Mouse (Mus musculus) forebrain, embryonic 16.5 days (tissue): ENCODE data around the gene Crebrf. TPM values are rescaled to one million over a fixed set of nuclear protein-coding genes. Genes with fewer than 3 reads are reported as not detected.
A peak's percentile ranks its signal among the peaks of the same experiment; 100 is the strongest.

Experiments used
- ATAC-seq: fragments of 200-750 bp; cut with Nextera tagmentation; 2 replicates; pipeline ENCODE4 v1.8.0; 2017; ENCODE audit warnings: mild to moderate bottlenecking, moderate library complexity
- H3K27ac ChIP-seq: fragments of 300-500 bp; sonication (generic); 2 replicates; pipeline ENCODE4 v1.5.1; 2014; ENCODE audit warnings: low read length, control low read depth
- H3K27me3 ChIP-seq: fragments of 300-500 bp; sonication (generic); replicated peaks from 2 replicates; pipeline ENCODE4 v1.6.1; 2014; ENCODE audit warnings: low read length; ENCODE audit not compliant: control insufficient read depth, insufficient read depth
- H3K36me3 ChIP-seq: fragments of 300-500 bp; sonication (generic); 2 replicates; pipeline ENCODE4 v1.6.1; 2014; ENCODE audit not compliant: control insufficient read depth, insufficient read depth
- H3K4me1 ChIP-seq: fragments of 300-500 bp; sonication (generic); replicated peaks from 2 replicates; pipeline ENCODE4 v1.6.1; 2014; ENCODE audit warnings: low read length; ENCODE audit not compliant: control insufficient read depth, insufficient read depth
- H3K4me2 ChIP-seq: fragments of 300-500 bp; sonication (generic); 2 replicates; pipeline ENCODE4 v1.6.1; 2014; ENCODE audit warnings: mild to moderate bottlenecking, low read length, control low read depth
- H3K4me3 ChIP-seq: fragments of 300-500 bp; sonication (generic); replicated peaks from 2 replicates; pipeline ENCODE4 v1.5.1; 2014; ENCODE audit warnings: mild to moderate bottlenecking, low read length, control low read depth
- H3K9ac ChIP-seq: fragments of 300-500 bp; sonication (generic); replicated peaks from 2 replicates; pipeline ENCODE4 v1.6.1; 2014; ENCODE audit warnings: low read depth, low read length, control low read depth
- H3K9me3 ChIP-seq: fragments of 300-500 bp; sonication (generic); 2 replicates; pipeline ENCODE4 v1.6.1; 2016; ENCODE audit warnings: low read length; ENCODE audit not compliant: control insufficient read depth
- whole genome bisulfite sequencing: fragments of 180-500 bp; shearing (Covaris S2); extraction: QIAGEN DNeasy Blood & Tissue Kit; methylation state at CpG from one replicate; pipeline ENCODE4 v1.1.7; 2014; 5-methylcytosine and 5-hydroxymethylcytosine counted together
- polyA plus RNA-seq: library from polyadenylated mRNA; unstranded; fragments of >200 nt; fragmentation: Nextera tagmentation; extraction: Ambion mirVana; gene quantifications from 2 replicates; pipeline ENCODE4 v1.2.1, GENCODE M21; 2015

Crebrf gene
- polyA plus RNA-seq, 1 experiment from 2014 or later: 11.9 TPM

- no peak overlapping the region for H3K4me2 ChIP-seq
- H3K4me1 ChIP-seq: peaks cover 25% of the 10 kb centered on the region
- WGBS: 34% methylated on average over 8 of the region's 8 CpGs
- H3K9me3 ChIP-seq: no peaks in the 10 kb centered on the region
- no peak overlapping the region for H3K9ac ChIP-seq
- no peak overlapping the region for H3K4me3 ChIP-seq
- H3K36me3 ChIP-seq: peaks cover 3% of the 10 kb centered on the region; the same call in 1 of the 2 replicates
- peak; percentile 78 for ATAC-seq
- H3K27ac ChIP-seq: peak overlapping the region; percentile 79
- H3K27me3 ChIP-seq: no peaks in the 10 kb centered on the region
These were observed 26.4 kb upstream of the Crebrf start for GRCm38 (mm10) chr17:26688795-26689735.

DNA sequence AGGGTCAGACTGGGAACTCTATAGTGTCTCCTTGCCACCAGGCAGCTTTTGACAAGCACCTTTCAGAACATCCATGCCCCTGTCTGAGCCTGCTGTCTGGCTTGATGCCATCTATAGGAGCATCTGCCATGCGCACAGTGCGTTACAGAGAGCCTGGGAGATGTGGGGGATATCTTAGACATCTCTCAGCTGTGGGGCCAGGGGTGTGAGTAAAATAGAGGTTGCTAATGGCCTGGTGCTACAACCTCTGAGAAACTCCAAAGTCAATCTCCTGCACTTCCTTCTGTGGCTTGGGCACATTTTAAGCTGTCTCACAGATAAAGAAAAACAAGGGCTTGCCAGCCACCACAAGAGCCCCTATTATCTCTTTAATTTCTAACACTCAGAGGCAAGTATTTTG, 25.6 kb upstream of the Crebrf start:
- 42% methylated on average over 2 of the region's 2 CpGs for WGBS
- H3K27ac ChIP-seq: peak overlapping the region; percentile 79
- H3K9me3 ChIP-seq: no peaks in the 10 kb centered on the region
- H3K9ac ChIP-seq: peak overlapping the region; percentile 6; the same call in 1 of the 2 replicates
- peaks cover 30% of the 10 kb centered on the region for H3K4me1 ChIP-seq
- H3K36me3 ChIP-seq: no peaks in the 10 kb centered on the region
- ATAC-seq: 0 out of 2 replicates have a peak, but pooled peaks have one; percentile 9
- no peaks in the 10 kb centered on the region for H3K27me3 ChIP-seq
- H3K4me2 ChIP-seq: no peak overlapping the region
- H3K4me3 ChIP-seq: no peak overlapping the region

GRCm38 (mm10) chr17:26690236-26690635, 25.2 kb upstream of the Crebrf start:
- peaks cover 30% of the 10 kb centered on the region for H3K4me1 ChIP-seq
- 65% methylated on average over 5 of the region's 5 CpGs for WGBS
- H3K9ac ChIP-seq: 0 out of 2 replicates have a peak overlapping the region, but pooled peaks have one; percentile 6

DNA sequence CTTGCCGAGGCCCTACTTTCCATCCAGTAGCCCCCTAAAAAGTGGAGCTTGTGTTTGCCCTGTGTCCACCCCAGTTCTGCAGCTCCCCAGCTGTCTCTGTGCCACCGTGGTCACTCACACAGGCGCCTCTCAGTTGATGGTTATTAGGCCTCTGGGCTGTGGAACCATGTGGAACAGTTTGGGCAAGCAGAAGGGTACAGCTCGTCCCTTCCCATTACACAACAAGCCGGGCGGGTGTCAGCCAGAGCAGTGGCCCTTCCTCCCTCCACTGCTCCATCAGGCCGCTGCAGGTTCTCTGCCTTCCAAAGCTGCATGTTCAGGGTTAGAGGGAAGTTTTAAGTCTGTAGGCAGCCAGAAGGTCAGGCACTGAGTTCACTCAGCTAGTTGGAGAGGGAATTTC, 24.3 kb upstream of the Crebrf start:
- Histone ChIP-seq H3K27me3 (no peaks in the 10 kb centered on the region), H3K27ac (no peak overlapping the region), H3K9ac (no peak overlapping the region), H3K4me3 (no peak overlapping the region), H3K4me2 (no peak overlapping the region), H3K4me1 (peaks cover 30% of the 10 kb centered on the region), H3K36me3 (0 out of 2 replicates have a peak, but pooled peaks cover 2% of the 10 kb centered on the region), H3K9me3 (no peaks in the 10 kb centered on the region)
- 90% methylated on average over 7 of the region's 7 CpGs for WGBS
- no peak for ATAC-seq

More at GRCm38 (mm10) chr17:26690236-26690635, 25.2 kb upstream of the Crebrf start:
- Histone ChIP-seq H3K27ac (peak overlapping the region; percentile 79; the same call in 1 of the 2 replicates), H3K4me3 (no peak overlapping the region), H3K36me3 (no peaks in the 10 kb centered on the region), H3K4me2 (no peak overlapping the region), H3K27me3 (no peaks in the 10 kb centered on the region), H3K9me3 (no peaks in the 10 kb centered on the region)
- ATAC-seq: no peak

DNA sequence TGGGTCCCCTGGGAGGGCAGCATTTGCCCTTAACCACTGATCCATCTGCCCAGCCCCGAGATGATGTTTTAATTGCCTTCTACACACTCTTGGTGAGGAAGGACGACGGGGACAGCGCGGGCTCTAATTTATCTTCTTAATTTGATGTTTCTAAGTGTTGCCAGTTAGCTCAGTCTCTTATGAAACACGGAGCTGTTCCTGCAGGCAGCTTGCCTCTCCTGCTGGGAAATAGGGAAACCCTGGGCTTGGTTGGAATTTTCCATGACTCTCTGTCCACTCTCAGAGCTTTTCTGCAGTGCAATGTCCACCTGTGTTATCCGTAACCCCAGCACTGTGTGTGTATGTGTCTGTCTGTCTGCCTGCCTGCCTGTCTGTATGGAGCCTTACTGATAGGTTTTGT, 22.0 kb upstream of the Crebrf start:
- Histone ChIP-seq H3K36me3 (peaks cover 5% of the 10 kb centered on the region; the same call in 1 of the 2 replicates), H3K9ac (no peak overlapping the region), H3K4me2 (no peak overlapping the region), H3K4me3 (no peak overlapping the region), H3K27ac (no peak overlapping the region), H3K27me3 (no peaks in the 10 kb centered on the region), H3K9me3 (no peaks in the 10 kb centered on the region), H3K4me1 (peaks cover 28% of the 10 kb centered on the region)
- WGBS: 72% methylated on average over 7 of the region's 7 CpGs
- ATAC-seq: no peak

DNA sequence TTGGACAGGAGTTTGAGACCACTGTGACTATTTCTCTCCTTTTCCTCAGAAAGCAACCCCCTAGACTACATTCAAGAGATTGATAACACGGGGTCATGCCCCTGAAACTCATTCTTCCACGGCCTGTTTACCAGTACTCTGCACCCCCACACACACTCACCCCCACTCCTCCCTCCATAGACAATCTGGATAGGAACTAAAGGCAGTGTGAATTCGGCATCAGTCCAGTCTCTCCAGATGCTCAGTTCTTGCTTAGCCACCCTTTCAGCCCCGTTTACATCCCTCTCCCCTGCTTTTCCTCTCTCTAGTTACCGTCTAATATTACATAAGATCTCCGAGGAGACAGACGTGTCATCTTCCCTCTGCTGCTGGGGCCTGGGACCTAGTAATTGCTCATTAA, 21.3 kb upstream of the Crebrf start:
- H3K9ac ChIP-seq: no peak overlapping the region
- peaks cover 8% of the 10 kb centered on the region for H3K36me3 ChIP-seq
- peaks cover 20% of the 10 kb centered on the region for H3K4me1 ChIP-seq
- no peaks in the 10 kb centered on the region for H3K27me3 ChIP-seq
- H3K4me3 ChIP-seq: no peak overlapping the region
- 41% methylated on average over 7 of the region's 7 CpGs for WGBS
- no peak overlapping the region for H3K4me2 ChIP-seq
- no peaks in the 10 kb centered on the region for H3K9me3 ChIP-seq
- H3K27ac ChIP-seq: peak overlapping the region; percentile 14; the same call in 1 of the 2 replicates
- ATAC-seq: no peak

GRCm38 (mm10) chr17:26695193-26695592, 20.3 kb upstream of the Crebrf start:
- Histone ChIP-seq H3K4me3 (no peak overlapping the region), H3K4me1 (peaks cover 10% of the 10 kb centered on the region), H3K9ac (no peak overlapping the region), H3K9me3 (no peaks in the 10 kb centered on the region), H3K4me2 (no peak overlapping the region), H3K27me3 (no peaks in the 10 kb centered on the region), H3K27ac (no peak overlapping the region), H3K36me3 (peaks cover 13% of the 10 kb centered on the region)
- no peak for ATAC-seq
- 76% methylated on average over 3 of the region's 3 CpGs for WGBS

DNA sequence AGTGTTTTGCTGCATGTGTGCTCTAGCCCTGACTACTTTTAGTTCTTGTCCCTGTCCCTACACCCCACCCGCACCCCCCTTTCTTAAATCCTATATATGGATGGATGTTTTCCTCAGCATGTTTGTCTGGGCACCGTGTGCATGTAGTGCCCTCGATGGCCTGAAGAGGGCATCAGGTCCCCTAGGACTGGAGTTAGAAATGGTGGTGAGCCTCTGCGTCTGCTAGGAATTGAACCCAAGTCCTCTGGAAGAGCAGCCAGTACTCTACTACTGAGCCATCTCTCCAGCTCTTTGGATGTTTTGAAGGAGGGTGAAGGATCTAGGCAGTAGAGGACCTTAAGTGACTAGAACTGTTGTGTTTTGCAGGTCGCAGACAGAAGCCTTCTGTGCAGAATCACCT, 16.6 kb upstream of the Crebrf start:
- no peaks in the 10 kb centered on the region for H3K9me3 ChIP-seq
- H3K36me3 ChIP-seq: peaks cover 16% of the 10 kb centered on the region
- no peaks in the 10 kb centered on the region for H3K27me3 ChIP-seq
- no peak for ATAC-seq
- 88% methylated on average over 5 of the region's 5 CpGs for WGBS
- H3K4me2 ChIP-seq: no peak overlapping the region
- no peak overlapping the region for H3K9ac ChIP-seq
- H3K27ac ChIP-seq: no peak overlapping the region
- peaks cover 7% of the 10 kb centered on the region for H3K4me1 ChIP-seq
- H3K4me3 ChIP-seq: no peak overlapping the region

DNA sequence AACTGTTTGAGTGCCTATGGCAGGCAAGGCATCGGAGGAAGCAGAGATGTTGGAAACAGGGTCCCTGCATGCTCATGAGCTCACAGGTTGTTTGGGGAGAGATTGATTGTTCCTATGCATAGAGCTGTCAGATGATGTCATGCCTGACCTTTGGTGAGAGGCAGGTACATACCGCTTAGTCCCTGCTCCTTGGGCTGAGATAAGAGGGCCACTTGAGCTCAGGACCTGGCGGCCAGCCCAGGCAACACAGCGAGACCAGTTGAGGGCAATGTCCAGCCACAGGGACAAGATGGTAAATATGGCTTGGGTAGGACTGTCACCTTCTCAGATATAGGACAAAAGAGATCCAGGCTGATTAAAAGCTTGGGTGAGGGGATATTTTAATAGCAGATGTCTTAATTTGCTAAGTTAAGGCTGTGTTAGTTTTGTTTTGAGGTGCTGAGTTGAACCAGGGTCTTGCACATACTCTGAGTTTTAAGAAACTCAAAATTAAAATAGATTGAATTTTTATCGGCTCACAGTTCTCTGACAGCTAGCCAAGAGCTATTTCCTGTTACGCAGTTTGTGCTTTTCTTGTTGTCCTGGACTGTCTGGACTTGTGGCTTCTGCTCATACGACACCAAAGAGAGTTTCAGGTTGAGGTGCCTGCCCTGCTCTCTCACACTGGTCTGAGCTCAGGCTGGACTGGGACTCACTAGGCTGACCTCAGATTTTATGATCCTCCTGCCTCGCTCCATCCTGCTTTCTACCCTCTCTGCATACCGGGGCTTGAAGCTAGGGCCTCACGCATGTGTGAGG, 15.4 kb upstream of the Crebrf start:
- Histone ChIP-seq H3K9ac (no peak overlapping the region), H3K4me2 (no peak overlapping the region), H3K36me3 (peaks cover 19% of the 10 kb centered on the region), H3K27me3 (no peaks in the 10 kb centered on the region), H3K4me1 (no peaks in the 10 kb centered on the region), H3K27ac (no peak overlapping the region), H3K4me3 (no peak overlapping the region), H3K9me3 (no peaks in the 10 kb centered on the region)
- 89% methylated on average over 10 of the region's 10 CpGs for WGBS
- no peak for ATAC-seq
